Mouse (Mus musculus) heart, adult 10 weeks (tissue): ENCODE data around the gene Mx1. TPM values are rescaled to one million over a fixed set of nuclear protein-coding genes. Genes with fewer than 3 reads are reported as not detected.

Experiments
- polyA plus RNA-seq: library from polyadenylated mRNA; stranded (reverse); fragments of 350-450 nt; fragmentation: Illumina TruSeq; extraction: RNeasy Lipid Tissue Mini Kit (QIAGEN cat#74804); gene quantifications from one replicate; pipeline ENCODE4 v1.2.3, GENCODE M21; 2014; ENCODE audit warnings: low read depth, low replicate concordance

Gene Mx1
- 0.73 TPM for polyA plus RNA-seq

DNA sequence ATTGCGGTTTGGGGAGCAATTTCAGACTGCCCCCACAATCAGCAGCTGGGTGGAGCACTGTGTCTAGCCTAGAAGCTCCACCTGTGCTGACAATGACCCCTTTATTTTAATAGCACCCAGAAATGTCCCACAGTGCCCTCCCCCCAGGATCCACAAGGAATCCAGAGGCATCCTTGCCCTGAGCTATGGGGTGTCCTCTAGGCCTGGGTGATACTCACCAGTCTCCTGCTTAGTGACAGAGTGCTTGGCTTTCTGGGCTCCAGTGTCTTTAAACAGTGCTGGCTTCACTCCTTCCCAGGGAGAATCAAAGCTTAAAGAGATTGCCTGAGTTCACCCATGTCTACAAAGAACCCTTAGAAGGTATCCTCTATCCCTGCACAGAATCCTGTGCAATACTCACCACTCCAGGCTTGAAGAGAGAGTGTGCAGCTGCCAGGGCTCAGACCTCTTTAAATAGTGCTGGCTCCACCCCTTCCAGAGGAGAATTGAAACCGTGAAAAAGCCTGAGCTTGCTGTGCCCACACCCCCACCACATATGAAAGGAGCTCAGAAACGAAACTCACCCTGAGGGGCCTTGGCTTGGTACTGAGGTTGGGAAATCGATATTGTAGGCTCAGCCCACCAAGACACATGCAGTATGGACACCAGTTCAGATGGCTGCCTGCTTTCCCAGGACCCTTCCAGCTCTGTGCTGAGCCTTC, at the start of gene Mx1:
Gene Mx1 (minus strand): TSS at position 427 of the 701 bp plus-strand sequence.

Other genes with a start within 250 kb of the Mx1 start
- gene Bace2, start 106.2 kb downstream of the Mx1 start, polyA plus RNA-seq: 8.9 TPM
- gene Fam3b, start 51.9 kb upstream of the Mx1 start, polyA plus RNA-seq: not detected
- gene Tmprss2, start 148.3 kb upstream of the Mx1 start, polyA plus RNA-seq: not detected